Mouse (Mus musculus) cortical plate, adult 2 months (tissue): ENCODE measurements at regions not wholly inside any gene's neighbourhood (a gene's known extent, or its start where the extent isn't known, plus 50 kb on each side); places are given as distances from the start of the nearest gene placed in this dataset.

Experiments
- H3K27ac ChIP-seq: fragments of 200-500 bp; 2 replicates; pipeline ENCODE4 v1.5.1; 2012; ENCODE audit warnings: low read length, control low read depth, inconsistent platforms; ENCODE audit not compliant: insufficient read depth
- H3K4me1 ChIP-seq: fragments of 200-500 bp; 2 replicates; pipeline ENCODE4 v1.6.1; 2011; ENCODE audit warnings: low read length; ENCODE audit not compliant: control insufficient read depth, insufficient read depth
- H3K4me3 ChIP-seq: fragments of 200-500 bp; 2 replicates; pipeline ENCODE4 v1.5.1; 2011; ENCODE audit warnings: mild to moderate bottlenecking, low read length, control low read depth; ENCODE audit not compliant: insufficient read depth
- CTCF ChIP-seq: fragments of 200-500 bp; IDR thresholded peaks from 2 replicates; pipeline ENCODE4 v1.5.1; 2011; ENCODE audit warnings: mild to moderate bottlenecking, control low read depth, low read length; ENCODE audit not compliant: insufficient read depth; ENCODE audit errors: extremely low read depth
- POLR2A ChIP-seq: fragments of 200-500 bp; IDR thresholded peaks from 2 replicates; pipeline ENCODE4 v1.6.1; 2011; ENCODE audit warnings: mild to moderate bottlenecking, low read length, control low read depth; ENCODE audit not compliant: insufficient read depth; ENCODE audit errors: extremely low read depth

- Histone ChIP-seq H3K27ac (no peak overlapping the region), H3K4me1 (no peaks in the 10 kb centered on the region), H3K4me3 (peak overlapping the region; percentile 27)
- TF ChIP-seq POLR2A = no peak
- TF ChIP-seq CTCF = peak; percentile 86
Measured at GRCm38 (mm10) chr2:61454311-61454728, 124.1 kb upstream of the Tank start.

GRCm38 (mm10) chr2:61453490-61454281 lies 124.7 kb upstream of the Tank start:
- Histone ChIP-seq H3K4me3 (peak overlapping the region; percentile 27; the same call in 1 of the 2 replicates), H3K4me1 (no peaks in the 10 kb centered on the region), H3K27ac (no peak overlapping the region)
- TF ChIP-seq CTCF (no peak), POLR2A (no peak)

GRCm38 (mm10) chr2:61452581-61452980 lies 125.8 kb upstream of the Tank start:
- H3K4me1 ChIP-seq = no peaks in the 10 kb centered on the region
- H3K4me3 ChIP-seq = no peak overlapping the region
- no peak overlapping the region for H3K27ac ChIP-seq
- TF ChIP-seq POLR2A (no peak), CTCF (no peak)

- TF ChIP-seq POLR2A (no peak), CTCF (no peak)
Measured at GRCm38 (mm10) chr2:61450731-61451130, 127.7 kb upstream of the Tank start.

GRCm38 (mm10) chr2:61436591-61436990 lies 141.8 kb upstream of the Tank start:
- TF ChIP-seq POLR2A (no peak), CTCF (no peak)
- no peak overlapping the region for H3K27ac ChIP-seq
- no peaks in the 10 kb centered on the region for H3K4me1 ChIP-seq

More at GRCm38 (mm10) chr2:61450731-61451130, 127.7 kb upstream of the Tank start:
- H3K4me1 ChIP-seq = no peaks in the 10 kb centered on the region
- no peak overlapping the region for H3K4me3 ChIP-seq
- H3K27ac ChIP-seq = no peak overlapping the region

GRCm38 (mm10) chr2:61407881-61408280 lies 170.5 kb upstream of the Tank start:
- TF ChIP-seq POLR2A (no peak), CTCF (no peak)
- H3K4me1 ChIP-seq = no peaks in the 10 kb centered on the region; the same call in 1 of the 2 replicates

More at GRCm38 (mm10) chr2:61436591-61436990, 141.8 kb upstream of the Tank start:
- no peak overlapping the region for H3K4me3 ChIP-seq

GRCm38 (mm10) chr2:61406104-61406751 lies 172.2 kb upstream of the Tank start:
- TF ChIP-seq CTCF (no peak), POLR2A (no peak)
- Histone ChIP-seq H3K4me3 (no peak overlapping the region), H3K4me1 (peaks cover 2% of the 10 kb centered on the region; the same call in 1 of the 2 replicates), H3K27ac (no peak overlapping the region)

More at GRCm38 (mm10) chr2:61407881-61408280, 170.5 kb upstream of the Tank start:
- H3K4me3 ChIP-seq = no peak overlapping the region
- no peak overlapping the region for H3K27ac ChIP-seq

- Histone ChIP-seq H3K4me3 (no peak overlapping the region), H3K4me1 (peaks cover 2% of the 10 kb centered on the region; the same call in 1 of the 2 replicates), H3K27ac (no peak overlapping the region)
- TF ChIP-seq CTCF (no peak), POLR2A (no peak)
Measured at GRCm38 (mm10) chr2:61405261-61405660, 173.1 kb upstream of the Tank start.

GRCm38 (mm10) chr2:61402588-61403487 lies 175.5 kb upstream of the Tank start:
- H3K4me3 ChIP-seq = peak overlapping the region; percentile 27; the same call in 1 of the 2 replicates
- TF ChIP-seq CTCF (no peak), POLR2A (no peak)
- H3K27ac ChIP-seq = no peak overlapping the region
- H3K4me1 ChIP-seq = peaks cover 2% of the 10 kb centered on the region; the same call in 1 of the 2 replicates
